ENCODE assay signal across 8 mouse cellular contexts in the genomic region with DNA sequence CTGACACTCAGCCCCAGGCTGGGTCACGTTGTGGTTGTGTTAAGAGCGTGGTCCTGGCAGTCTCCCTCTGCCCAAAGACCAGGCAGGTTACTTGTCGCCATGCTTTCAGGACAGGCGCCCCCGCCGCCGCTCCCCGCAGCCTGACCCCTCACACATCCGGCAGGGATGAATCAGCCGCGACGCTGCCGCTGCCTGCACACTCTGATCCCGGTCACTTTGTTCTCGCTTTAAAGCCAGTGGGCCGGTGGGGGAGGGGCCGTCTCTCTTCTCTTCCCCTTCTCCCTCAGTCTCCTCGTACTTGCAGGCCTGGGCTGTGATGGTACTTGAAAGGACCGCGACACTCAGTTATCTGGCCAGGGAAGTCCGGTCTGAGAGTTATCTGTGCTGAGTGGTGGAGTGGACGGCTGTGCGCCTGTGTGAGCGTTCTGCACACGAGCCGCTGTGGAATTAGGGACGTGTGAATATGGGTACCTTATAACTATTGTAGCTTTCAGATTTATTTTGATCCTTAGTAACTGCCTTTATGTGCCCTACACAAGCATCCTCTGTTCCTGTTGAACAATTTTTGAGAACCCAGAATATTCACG.
DNase-seq lines count a peak whose midpoint lies in the region; ATAC-seq and TF ChIP-seq lines count a peak whose summit lies in the region.

No protein-coding gene starts in this region.

- no peaks in the 10 kb centered on the region for H3K36me3 ChIP-seq in lung, embryonic 14.5 days (ENCODE audit: insufficient read depth)
- H3K36me3 ChIP-seq in forebrain, embryonic 15.5 days: no peaks in the 10 kb centered on the region
- no peaks in the 10 kb centered on the region for H3K36me3 ChIP-seq in lung, embryonic 16.5 days (ENCODE audit: control insufficient read depth, insufficient read depth, low read length)
- H3K36me3 ChIP-seq in testis, adult 2 months (ENCODE audit: control insufficient read depth, insufficient read depth, low read length): no peaks in the 10 kb centered on the region

- peak; percentile 48 for DNase-seq in lung, embryonic 14.5 days
- no peak for DNase-seq in lung, adult 2 months
- peak; percentile 12 to 23 for DNase-seq in cerebellum, adult 18-20 months
- no peak for DNase-seq in left cerebral cortex, adult 11 months (ENCODE audit: low spot score)
- no peak for DNase-seq in thymus, postnatal 10 days (ENCODE audit: low spot score in 2 of 2)

- no peak for TF ChIP-seq POLR2A in lung, adult 2 months (IDR thresholded peaks at IDR 0.05; ENCODE audit: borderline replicate concordance, extremely low read depth, low read depth, low read length)
- no peak for TF ChIP-seq POLR2A in testis, adult 2 months (IDR thresholded peaks at IDR 0.05; ENCODE audit: control insufficient read depth, low read depth, low read length)

- TF ChIP-seq CTCF in lung, embryonic 14.5 days (IDR thresholded peaks at IDR 0.05; ENCODE audit: low read depth): no peak
- no peak for TF ChIP-seq CTCF in lung, adult 2 months (IDR thresholded peaks at IDR 0.05; ENCODE audit: insufficient read depth, low read length)
- TF ChIP-seq CTCF in testis, adult 2 months (IDR thresholded peaks at IDR 0.05; ENCODE audit: control insufficient read depth, insufficient read depth, insufficient replicate concordance, low read depth, low read length): no peak

- peak overlapping the region; percentile 20 for H3K4me3 ChIP-seq in lung, embryonic 14.5 days (ENCODE audit: low read depth, low read length)
- no peak overlapping the region for H3K4me3 ChIP-seq in lung, adult 2 months (replicated peaks; ENCODE audit: extremely low read depth, low read depth, low read length)
- H3K4me3 ChIP-seq in forebrain, embryonic 15.5 days: peak overlapping the region; percentile 17
- H3K4me3 ChIP-seq in lung, embryonic 16.5 days (ENCODE audit: low read length): peak overlapping the region; percentile 20
- peak overlapping the region; percentile 37; the same call in 1 of the 2 replicates for H3K4me3 ChIP-seq in testis, adult 2 months (ENCODE audit: control insufficient read depth, low read depth, low read length)

- no peaks in the 10 kb centered on the region for H3K9me3 ChIP-seq in lung, embryonic 14.5 days (ENCODE audit: low read depth, low read length)
- no peaks in the 10 kb centered on the region; the same call in 1 of the 2 replicates for H3K9me3 ChIP-seq in forebrain, embryonic 15.5 days
- H3K9me3 ChIP-seq in lung, embryonic 16.5 days (ENCODE audit: control insufficient read depth, low read length): peaks cover 8% of the 10 kb centered on the region

- H3K9ac ChIP-seq in lung, embryonic 14.5 days: peak overlapping the region; percentile 25; the same call in 1 of the 2 replicates
- 0 out of 2 replicates have a peak overlapping the region, but pooled peaks have one; percentile 19 for H3K9ac ChIP-seq in forebrain, embryonic 15.5 days (replicated peaks)
- H3K9ac ChIP-seq in lung, embryonic 16.5 days (ENCODE audit: low read length): peak overlapping the region; percentile 55

- H3K4me1 ChIP-seq in lung, embryonic 14.5 days (ENCODE audit: insufficient read depth): peaks cover 19% of the 10 kb centered on the region
- peaks cover 4% of the 10 kb centered on the region for H3K4me1 ChIP-seq in lung, adult 2 months (ENCODE audit: control insufficient read depth, insufficient read depth, low read length)
- peaks cover 32% of the 10 kb centered on the region for H3K4me1 ChIP-seq in forebrain, embryonic 15.5 days
- peaks cover 21% of the 10 kb centered on the region for H3K4me1 ChIP-seq in lung, embryonic 16.5 days (replicated peaks; ENCODE audit: control insufficient read depth, insufficient read depth, low read length)
- peaks cover 14% of the 10 kb centered on the region for H3K4me1 ChIP-seq in testis, adult 2 months (ENCODE audit: control insufficient read depth, insufficient read depth, low read length)

- no peak for ATAC-seq in lung, embryonic 14.5 days (ENCODE audit: insufficient read depth)
- no peak for ATAC-seq in forebrain, embryonic 15.5 days (replicated peaks)
- no peak for ATAC-seq in lung, embryonic 16.5 days (ENCODE audit: low read depth)

- H3K27ac ChIP-seq in lung, embryonic 14.5 days (ENCODE audit: low read depth): no peak overlapping the region
- H3K27ac ChIP-seq in forebrain, embryonic 15.5 days (replicated peaks): no peak overlapping the region
- no peak overlapping the region for H3K27ac ChIP-seq in lung, embryonic 16.5 days (ENCODE audit: low read length)
- H3K27ac ChIP-seq in testis, adult 2 months (ENCODE audit: control insufficient read depth, insufficient read depth, low read depth, low read length): no peak overlapping the region

- WGBS in lung, embryonic 14.5 days: 5% methylated on average over 28 of the region's 28 CpGs
- WGBS in lung, adult 2 months: 12% methylated on average over 28 of the region's 28 CpGs
- 10% methylated on average over 28 of the region's 28 CpGs for WGBS in forebrain, embryonic 15.5 days
- 4% methylated on average over 26 of the region's 28 CpGs for WGBS in lung, embryonic 16.5 days

- peak overlapping the region; percentile 99 for H3K4me2 ChIP-seq in lung, embryonic 14.5 days
- H3K4me2 ChIP-seq in forebrain, embryonic 15.5 days (replicated peaks): peak overlapping the region; percentile 27
- H3K4me2 ChIP-seq in lung, embryonic 16.5 days (ENCODE audit: low read depth, low read length): peak overlapping the region; percentile 54

- H3K27me3 ChIP-seq in lung, embryonic 14.5 days (ENCODE audit: insufficient read depth, low read length): peaks cover 42% of the 10 kb centered on the region
- peaks cover 32% of the 10 kb centered on the region for H3K27me3 ChIP-seq in forebrain, embryonic 15.5 days
- H3K27me3 ChIP-seq in lung, embryonic 16.5 days (ENCODE audit: control insufficient read depth, insufficient read depth, low read depth, low read length): peaks cover 23% of the 10 kb centered on the region
- peaks cover 2% of the 10 kb centered on the region; the same call in 1 of the 2 replicates for H3K27me3 ChIP-seq in testis, adult 2 months (ENCODE audit: control insufficient read depth, insufficient read depth, low read length)

Comparison
In these comparisons a context has a peak if more than half of its experiments do, and no peak if none do; other contexts are left out.
1. DNase-seq: peak in lung, embryonic 14.5 days (single experiment) and cerebellum, adult 18-20 months (2 of 2); none in lung, adult 2 months (single experiment), left cerebral cortex, adult 11 months (single experiment) and thymus, postnatal 10 days (0 of 2).
2. H3K4me2 ChIP-seq: peak in every context shown above with its lines; median percentile 99 in lung, embryonic 14.5 days; 54 in lung, embryonic 16.5 days; 27 in forebrain, embryonic 15.5 days.
3. Peak in every context shown above with its lines, with median percentiles within 50 percentile points of each other: H3K9ac ChIP-seq.